Mouse (Mus musculus): ENCODE results near the gene Olfr77. TPM values are rescaled to one million over a fixed set of nuclear protein-coding genes. Genes with fewer than 3 reads are reported as not detected.

The Olfr77 gene
- not detected for polyA plus RNA-seq (2014; fragmentation: Illumina TruSeq; extraction: RNeasy Lipid Tissue Mini Kit (QIAGEN cat#74804); ENCODE audit: low read depth, low replicate concordance)

DNA sequence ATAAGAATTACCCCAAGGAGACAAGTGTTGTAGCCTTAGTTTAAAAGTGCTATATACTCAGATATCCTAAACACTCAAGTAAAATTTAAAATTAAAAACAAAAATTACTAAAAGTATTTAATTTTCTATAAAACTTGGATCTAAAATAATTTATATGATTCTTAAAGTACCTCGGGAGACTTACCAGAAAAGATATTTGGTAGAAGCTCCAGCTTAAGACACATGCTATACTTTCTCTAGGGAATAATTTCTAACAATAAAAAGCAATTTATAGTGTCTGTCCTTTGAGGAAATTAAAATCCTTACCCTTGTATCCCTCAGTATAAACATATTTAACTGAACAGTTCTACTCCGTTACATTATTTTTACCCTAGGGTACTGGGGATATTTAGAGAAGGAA is at the start of gene Olfr77:
Gene Olfr77 (plus strand): TSS at position 301 of the 400 bp plus-strand sequence.

DNA sequence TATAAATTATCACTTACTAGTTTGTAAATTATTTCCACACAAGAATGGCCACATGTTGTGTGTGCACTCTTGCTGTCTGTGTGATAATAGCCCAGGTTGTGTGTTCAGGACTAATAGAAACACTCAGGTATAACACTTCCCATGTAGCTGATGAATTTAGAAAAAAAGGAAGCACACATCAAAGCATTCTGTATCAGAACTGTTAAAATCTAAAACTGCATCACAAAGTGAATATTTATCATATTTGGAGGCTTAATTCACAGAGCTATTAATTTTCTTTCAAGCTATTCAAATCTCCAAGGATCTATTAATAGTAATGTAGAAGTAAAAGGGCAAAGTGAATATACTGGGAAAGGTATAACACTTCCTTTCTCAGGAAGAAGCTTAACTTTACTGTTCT is 28.8 kb upstream of the Olfr77 start, which contains the start of gene Olfr862:
Gene Olfr862 (minus strand): TSS at position 101 of the 400 bp plus-strand sequence.

Other genes starting within 250 kb of the Olfr77 start
- gene Olfr857, start 207.4 kb upstream of the Olfr77 start, polyA plus RNA-seq (2014; fragmentation: Illumina TruSeq; extraction: RNeasy Lipid Tissue Mini Kit (QIAGEN cat#74804); ENCODE audit: low read depth, low replicate concordance) = not detected
- gene Olfr58, start 136.6 kb upstream of the Olfr77 start, polyA plus RNA-seq (2014; fragmentation: Illumina TruSeq; extraction: RNeasy Lipid Tissue Mini Kit (QIAGEN cat#74804); ENCODE audit: low read depth, low replicate concordance) = not detected
- gene Olfr859, start 112.0 kb upstream of the Olfr77 start, polyA plus RNA-seq (2014; fragmentation: Illumina TruSeq; extraction: RNeasy Lipid Tissue Mini Kit (QIAGEN cat#74804); ENCODE audit: low read depth, low replicate concordance) = not detected
- not detected for gene Olfr860, start 67.1 kb upstream of the Olfr77 start, polyA plus RNA-seq (2014; fragmentation: Illumina TruSeq; extraction: RNeasy Lipid Tissue Mini Kit (QIAGEN cat#74804); ENCODE audit: low read depth, low replicate concordance)
- not detected for gene Olfr862, start 28.9 kb upstream of the Olfr77 start, polyA plus RNA-seq (2014; fragmentation: Illumina TruSeq; extraction: RNeasy Lipid Tissue Mini Kit (QIAGEN cat#74804); ENCODE audit: low read depth, low replicate concordance)
- gene Olfr866, start 111.2 kb downstream of the Olfr77 start, polyA plus RNA-seq (2014; fragmentation: Illumina TruSeq; extraction: RNeasy Lipid Tissue Mini Kit (QIAGEN cat#74804); ENCODE audit: low read depth, low replicate concordance) = not detected
- not detected for gene Olfr867, start 140.7 kb downstream of the Olfr77 start, polyA plus RNA-seq (2014; fragmentation: Illumina TruSeq; extraction: RNeasy Lipid Tissue Mini Kit (QIAGEN cat#74804); ENCODE audit: low read depth, low replicate concordance)
- not detected for gene Olfr868, start 181.8 kb downstream of the Olfr77 start, polyA plus RNA-seq (2014; fragmentation: Illumina TruSeq; extraction: RNeasy Lipid Tissue Mini Kit (QIAGEN cat#74804); ENCODE audit: low read depth, low replicate concordance)
- gene Olfr869, start 212.1 kb downstream of the Olfr77 start, polyA plus RNA-seq (2014; fragmentation: Illumina TruSeq; extraction: RNeasy Lipid Tissue Mini Kit (QIAGEN cat#74804); ENCODE audit: low read depth, low replicate concordance) = not detected